Mouse (Mus musculus): ENCODE measurements around the gene Rnaset2b. TPM values are rescaled to one million over a fixed set of nuclear protein-coding genes. Genes with fewer than 3 reads are reported as not detected.
"Not testable (repeated sequence)": the region's sequence is repeated elsewhere in the genome, so short reads cannot be mapped to it uniquely, and the experiment has no call there.

Gene Rnaset2b
- polyA plus RNA-seq, 1 experiment from 2014 or later = 446 TPM

DNA sequence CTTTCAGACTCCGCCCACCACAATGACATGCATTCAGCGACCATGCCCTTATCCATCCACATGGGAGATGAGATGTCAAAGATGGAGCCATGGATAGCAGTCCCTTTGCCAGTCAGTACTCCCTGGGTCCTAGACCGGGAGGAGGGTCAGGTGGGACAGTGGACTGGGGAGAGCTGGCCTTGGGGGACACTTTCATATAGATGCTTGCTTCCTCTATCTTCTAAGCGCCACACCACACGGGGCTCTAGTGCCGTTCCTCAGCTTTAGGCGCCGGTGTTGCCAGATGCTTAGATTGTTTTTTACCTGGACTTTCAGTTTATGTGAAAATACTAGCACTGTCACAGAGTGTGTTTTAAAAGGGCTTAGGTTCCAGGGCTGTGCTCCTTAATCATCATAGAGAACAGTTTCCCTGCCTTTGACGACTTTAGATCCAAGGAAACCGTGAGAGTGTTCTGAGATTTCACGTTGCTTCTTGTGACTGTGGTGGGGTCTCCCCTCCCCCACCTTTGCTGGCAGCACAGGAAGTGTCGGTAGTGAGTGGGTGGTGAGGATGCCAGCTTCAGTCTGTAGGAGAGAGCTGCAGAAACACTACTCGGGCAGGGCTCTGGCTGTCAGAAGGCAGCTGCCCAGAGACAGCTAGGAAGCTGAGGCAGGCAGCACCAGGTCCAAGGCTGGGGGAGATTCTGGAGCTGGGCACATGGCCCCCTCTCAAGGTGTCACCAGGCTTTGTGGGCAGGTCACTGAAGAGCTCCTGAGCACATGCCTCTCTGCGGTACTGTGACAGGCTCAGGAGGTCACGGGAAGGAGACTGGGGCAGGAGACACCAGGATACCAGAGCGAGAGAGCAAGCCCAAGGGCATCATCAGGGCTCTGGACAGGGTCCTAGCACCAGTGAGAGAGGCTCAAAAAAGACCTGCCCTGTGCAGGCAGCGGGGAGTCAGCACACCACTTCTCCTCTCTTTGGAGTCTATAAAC, 63.0 kb downstream of the Rnaset2b start:
- not testable (repeated sequence) for H3K27ac ChIP-seq (ENCODE audit: low read length); DNase-seq (ENCODE audit: low spot score); H3K4me3 ChIP-seq (ENCODE audit: low read depth, low read length); H3K9me3 ChIP-seq (ENCODE audit: low read length); H3K9ac ChIP-seq (replicated peaks; ENCODE audit: low read depth); H3K4me1 ChIP-seq (ENCODE audit: insufficient read depth, low read depth, low read length); H3K36me3 ChIP-seq (ENCODE audit: insufficient read depth, low read length); ATAC-seq; H3K27me3 ChIP-seq (replicated peaks; ENCODE audit: insufficient read depth, low read length); H3K4me2 ChIP-seq (replicated peaks; ENCODE audit: low read depth, low read length)
- 55% methylated on average over 3 of the region's 17 CpGs for WGBS

Other genes with a start within 250 kb of the Rnaset2b start
- gene Ezr, start 187.8 kb upstream of the Rnaset2b start, polyA plus RNA-seq (2015; fragmentation: Nextera tagmentation; extraction: Ambion mirVana) = 275 and 288 TPM in 2 replicates
- 47.2 and 52.6 TPM in 2 replicates for gene Rsph3b, start 22.0 kb upstream of the Rnaset2b start, polyA plus RNA-seq (2015; fragmentation: Nextera tagmentation; extraction: Ambion mirVana)
- 22.1 and 24.1 TPM in 2 replicates for gene Tagap1, start 9.5 kb upstream of the Rnaset2b start, polyA plus RNA-seq (2015; fragmentation: Nextera tagmentation; extraction: Ambion mirVana)
- 0.30 and 0.32 TPM in 2 replicates for gene Gm49721, start 8.3 kb downstream of the Rnaset2b start, polyA plus RNA-seq (2015; fragmentation: Nextera tagmentation; extraction: Ambion mirVana)
- not detected in 2 replicates for gene Gm1604a, start 54.9 kb downstream of the Rnaset2b start, polyA plus RNA-seq (2015; fragmentation: Nextera tagmentation; extraction: Ambion mirVana)
- 7.1 and 8.4 TPM in 2 replicates for gene Rps6ka2, start 199.5 kb downstream of the Rnaset2b start, polyA plus RNA-seq (2015; fragmentation: Nextera tagmentation; extraction: Ambion mirVana)

Measured in lung, postnatal 0 days (tissue).